Mouse (Mus musculus) G1E-ER4 (cell line): Measurements from ENCODE around the gene Zfp51. TPM values are rescaled to one million over a fixed set of nuclear protein-coding genes. Genes with fewer than 3 reads are reported as not detected.

Source experiments
- GATA1 ChIP-seq: IDR thresholded peaks from one replicate; pipeline ENCODE4 v1.8.0; 2012; ENCODE audit warnings: low read length, inconsistent platforms
- polyA plus RNA-seq: library from polyadenylated mRNA; stranded (reverse); fragments of >175 nt; gene quantifications from 2 replicates; pipeline ENCODE4 v1.2.3, GENCODE M21; 2012

Zfp51 gene
- polyA plus RNA-seq: 0.25 and 0.39 TPM in 2 replicates

DNA sequence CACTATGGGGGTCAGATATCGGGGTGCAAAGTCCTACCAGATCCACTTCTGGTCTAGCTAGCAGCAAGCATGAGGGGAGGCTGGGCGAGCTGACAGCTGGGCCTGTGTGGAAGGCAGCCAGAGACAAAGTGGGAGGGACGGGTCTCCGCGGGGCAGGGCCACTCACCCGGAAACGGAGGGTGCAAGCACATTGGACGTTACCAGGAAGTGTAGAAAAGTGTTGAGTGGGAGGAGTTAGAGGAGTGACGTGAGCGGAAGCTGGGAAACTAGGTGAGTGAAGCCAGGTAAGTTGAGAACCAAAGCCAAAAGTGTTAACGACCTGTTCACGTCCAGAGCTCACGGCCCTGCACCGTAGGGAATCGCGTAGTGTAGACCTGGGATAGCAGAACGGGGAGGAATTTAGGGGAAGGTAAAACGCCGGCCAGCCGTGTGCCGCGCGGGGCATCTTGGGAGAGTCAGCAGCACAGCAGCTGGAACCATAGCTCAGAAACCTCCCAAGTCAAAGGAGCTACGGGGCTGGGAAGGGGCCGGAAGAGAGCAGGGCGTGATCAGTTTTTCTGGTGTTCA, at the start of gene Zfp51:
Gene Zfp51 (plus strand): TSS at position 237 of the 567 bp plus-strand sequence.
- no peak for TF ChIP-seq GATA1

DNA sequence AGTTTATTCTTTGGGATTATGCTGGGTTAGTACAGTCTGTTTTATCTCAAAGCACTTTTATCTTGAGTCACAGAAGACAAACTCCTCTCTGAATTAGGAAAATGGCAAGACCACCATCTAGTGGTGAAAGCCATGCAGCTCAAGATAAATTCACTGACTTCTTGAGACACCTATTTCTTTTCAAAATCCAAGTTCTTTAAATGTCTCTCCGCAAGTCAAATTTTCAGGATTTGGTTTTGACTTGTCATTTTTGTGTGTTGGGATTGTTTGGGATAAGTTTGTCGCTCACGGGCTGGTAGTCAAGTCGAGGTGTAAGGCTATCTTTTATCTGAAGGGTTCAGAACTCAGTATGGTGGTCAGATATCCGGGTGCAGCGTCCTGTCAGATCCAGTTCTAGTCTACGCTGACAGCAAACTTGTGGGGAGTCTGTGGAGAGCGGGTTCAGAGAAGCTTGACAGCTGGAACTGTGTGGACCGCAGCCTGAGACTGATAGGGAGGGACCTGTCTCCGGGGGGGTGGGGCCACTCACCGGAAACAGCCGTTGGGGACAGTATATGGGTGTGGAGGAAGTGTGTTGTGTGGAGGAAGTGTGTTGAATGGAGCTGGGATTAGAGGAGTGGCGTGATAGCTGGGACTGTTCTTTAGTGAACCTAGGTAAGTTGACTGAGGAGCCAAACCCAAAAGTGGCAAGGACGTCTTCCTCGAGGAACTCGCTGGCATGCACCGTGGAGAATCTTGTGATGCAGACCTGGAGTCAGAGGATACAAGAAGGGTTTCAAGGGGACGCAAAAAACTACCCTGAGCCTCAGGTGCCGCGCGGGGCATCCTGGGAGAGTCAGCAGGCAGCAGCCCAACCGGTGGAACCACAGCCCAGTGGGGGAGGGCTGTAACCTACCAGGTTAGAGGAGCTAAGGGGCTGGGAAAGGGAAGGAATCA, 27.2 kb upstream of the Zfp51 start, which contains the start of gene Zfp54:
Gene Zfp54 (plus strand): TSS at position 564 of the 936 bp plus-strand sequence.
- no peak for TF ChIP-seq GATA1

DNA sequence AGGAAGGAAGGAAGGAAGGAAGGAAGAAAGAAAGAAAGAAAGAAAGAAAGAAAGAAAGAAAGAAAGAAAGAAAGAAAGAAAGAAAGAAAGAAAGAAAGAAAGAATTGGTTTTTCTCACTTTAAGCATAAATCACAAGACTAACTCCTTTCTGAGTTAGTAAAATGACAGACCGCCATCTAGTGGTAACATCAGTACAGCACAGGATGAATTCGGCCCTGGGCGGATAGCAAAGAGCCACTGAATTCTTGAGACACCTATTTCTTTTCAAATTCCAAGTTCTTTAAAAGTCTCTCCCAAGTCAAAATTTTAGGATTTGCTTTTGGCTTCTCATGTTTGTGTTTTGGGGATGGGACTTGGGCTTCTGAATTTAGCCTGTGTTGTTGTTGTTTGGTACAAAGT, 505 bp upstream of the Zfp51 start:
- no peak for TF ChIP-seq GATA1

GRCm38 (mm10) chr17:21463550-21463949, 13.4 kb downstream of the Zfp51 start:
- TF ChIP-seq GATA1: no peak

GRCm38 (mm10) chr17:21472032-21472652, 22.0 kb downstream of the Zfp51 start:
- TF ChIP-seq GATA1: no peak

DNA sequence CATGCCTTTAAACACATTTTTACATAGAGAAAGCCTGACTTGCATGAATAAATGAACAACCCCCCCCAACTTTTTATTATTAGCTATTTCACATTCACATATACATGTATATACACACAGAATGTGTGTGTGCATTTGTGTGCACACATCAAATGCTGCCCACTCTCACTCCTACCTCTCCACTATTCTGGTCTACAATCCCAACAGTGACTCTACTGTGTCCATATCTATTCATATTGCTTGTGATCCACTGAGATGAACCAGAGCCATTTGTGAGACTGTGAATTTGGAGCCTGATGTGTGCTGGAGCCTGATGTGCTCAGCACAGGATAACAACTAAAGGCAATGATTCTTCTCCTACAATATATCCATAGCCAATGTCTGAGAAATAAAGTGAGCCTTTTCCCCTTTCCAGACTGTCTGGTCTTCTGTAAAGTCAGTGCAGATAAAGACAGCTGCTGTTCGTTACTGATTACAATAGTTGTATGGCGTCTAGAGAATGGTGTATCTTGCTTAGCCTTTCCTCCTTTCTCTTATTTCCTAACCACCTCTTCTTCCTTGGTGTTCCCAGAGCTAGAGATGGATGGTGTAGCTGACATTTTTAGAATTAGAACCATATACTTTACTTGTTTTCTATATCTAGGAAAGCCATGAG, 22.6 kb downstream of the Zfp51 start:
- TF ChIP-seq GATA1: no peak

GRCm38 (mm10) chr17:21473362-21474190, 23.4 kb downstream of the Zfp51 start:
- TF ChIP-seq GATA1: no peak

- no peak for TF ChIP-seq GATA1
Observed at GRCm38 (mm10) chr17:21488760-21489499, 38.8 kb downstream of the Zfp51 start, which contains the start of gene Zfp53. Zfp53 (plus strand) TSS chr17:21488998.

DNA sequence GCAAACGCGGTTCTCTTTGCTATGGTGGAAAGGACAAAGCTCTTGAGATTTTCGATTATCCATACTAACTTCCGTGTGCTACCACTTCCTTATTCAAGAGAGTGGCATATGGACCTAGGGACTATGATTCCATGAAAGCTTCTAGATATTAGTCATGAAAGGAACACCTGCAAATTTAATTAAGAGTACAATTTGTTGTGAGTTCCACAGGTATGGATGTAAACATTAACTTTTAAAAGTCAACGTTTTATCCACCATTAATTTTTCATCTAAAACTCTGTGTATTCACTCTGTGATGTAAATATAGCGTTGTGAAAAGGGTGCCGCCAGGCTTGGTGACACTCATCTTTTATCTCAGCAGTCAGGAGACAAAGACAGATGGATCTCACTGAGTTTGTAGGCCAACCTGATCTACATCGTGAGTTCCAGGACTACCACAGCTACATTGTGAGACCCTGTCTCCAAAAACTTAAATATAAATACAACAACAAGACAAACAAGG, 39.4 kb downstream of the Zfp51 start:
- TF ChIP-seq GATA1: no peak

GRCm38 (mm10) chr17:21501365-21501764, 51.2 kb downstream of the Zfp51 start:
- no peak for TF ChIP-seq GATA1

- no peak for TF ChIP-seq GATA1
Observed at GRCm38 (mm10) chr17:21504524-21504923, 54.4 kb downstream of the Zfp51 start.

- no peak for TF ChIP-seq GATA1
Observed at GRCm38 (mm10) chr17:21506258-21506657, 56.1 kb downstream of the Zfp51 start.

DNA sequence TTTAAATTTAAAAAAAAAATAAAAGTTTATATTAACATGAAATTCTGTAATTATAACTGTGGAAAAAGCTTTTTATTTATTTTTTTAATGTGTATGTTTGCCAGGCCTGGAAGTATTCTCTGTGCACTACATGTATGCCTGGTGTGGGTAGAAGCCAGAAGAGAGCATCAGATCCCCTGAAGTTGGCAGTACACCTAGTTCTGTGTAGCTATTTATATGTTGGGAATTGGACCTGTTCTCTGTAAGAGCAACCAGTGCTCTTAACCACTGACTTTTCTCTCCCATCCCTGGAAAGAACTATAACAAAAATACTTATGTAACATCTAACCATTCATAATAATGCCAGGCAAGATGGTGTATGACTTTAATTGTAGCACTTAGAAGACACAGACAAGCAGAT, 59.6 kb downstream of the Zfp51 start:
- no peak for TF ChIP-seq GATA1

Other genes with a start within 250 kb of the Zfp51 start
- not detected in 2 replicates for gene Vmn1r234, start 224.3 kb upstream of the Zfp51 start, polyA plus RNA-seq
- gene Vmn1r235, start 194.0 kb upstream of the Zfp51 start, polyA plus RNA-seq: not detected in 2 replicates
- gene Vmn1r236, start 167.4 kb upstream of the Zfp51 start, polyA plus RNA-seq: not detected in 2 replicates
- not detected in 2 replicates for gene Vmn1r237, start 138.5 kb upstream of the Zfp51 start, polyA plus RNA-seq
- gene Zfp677, start 66.6 kb upstream of the Zfp51 start, polyA plus RNA-seq: not detected in 2 replicates
- 0.13 and 0.31 TPM in 2 replicates for gene Zfp54, start 27.1 kb upstream of the Zfp51 start, polyA plus RNA-seq
- gene Zfp53, start 38.6 kb downstream of the Zfp51 start, polyA plus RNA-seq: 2.3 and 3.3 TPM in 2 replicates
- 0.32 and 0.33 TPM in 2 replicates for gene Zfp52, start 85.2 kb downstream of the Zfp51 start, polyA plus RNA-seq
- gene Zfp948, start 116.6 kb downstream of the Zfp51 start, polyA plus RNA-seq: 2.2 and 2.9 TPM in 2 replicates
- 0.13 and 0.27 TPM in 2 replicates for gene Zfp983, start 200.2 kb downstream of the Zfp51 start, polyA plus RNA-seq
- not detected in 2 replicates for gene Gm10226, start 241.5 kb downstream of the Zfp51 start, polyA plus RNA-seq